Mouse (Mus musculus) erythroblast, embryonic 14.5 days (primary cell): ENCODE measurements around the gene Dnaja4.

Experiments used
- GATA1 ChIP-seq: IDR thresholded peaks from 2 replicates; pipeline ENCODE4 v1.6.1; 2012; ENCODE audit warnings: low read length, inconsistent platforms, mixed read lengths
- TAL1 ChIP-seq: IDR thresholded peaks from 3 replicates; pipeline ENCODE4 v1.6.1; 2012; ENCODE audit warnings: low read length, inconsistent platforms, mixed read lengths

DNA sequence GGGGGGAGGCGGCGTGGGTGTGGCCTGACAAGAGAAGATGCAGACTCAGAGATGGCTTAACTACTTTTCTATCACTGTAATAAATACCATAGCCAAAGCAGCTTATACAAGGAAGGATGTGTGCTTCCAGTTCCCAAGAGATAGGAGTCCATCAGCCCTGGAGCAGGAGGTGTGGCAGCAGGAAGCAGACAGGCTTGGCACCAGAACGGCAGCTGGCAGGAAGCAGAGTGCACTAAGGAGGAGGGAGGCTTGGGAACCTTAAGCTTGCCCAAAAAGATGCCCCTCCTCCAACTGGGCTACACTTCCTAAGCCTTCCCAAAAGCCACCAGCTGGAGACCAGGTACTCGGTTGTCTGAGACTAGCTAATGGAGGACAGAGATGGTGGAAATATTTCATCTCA lies 15.8 kb upstream of the Dnaja4 start:
- TF ChIP-seq GATA1 (no peak), TAL1 (no peak)
